Mouse (Mus musculus) hindbrain, embryonic 16.5 days (tissue): ENCODE measurements at regions not wholly inside any gene's neighbourhood (a gene's known extent, or its start where the extent isn't known, plus 50 kb on each side); places are given as distances from the start of the nearest gene placed in this dataset.

ENCODE experiments used
- ATAC-seq: fragments of 200-750 bp; cut with Nextera tagmentation; 2 replicates; pipeline ENCODE4 v1.8.0; 2017; ENCODE audit warnings: moderate TSS enrichment, moderate library complexity
- H3K27ac ChIP-seq: fragments of 300-500 bp; sonication (generic); 2 replicates; pipeline ENCODE4 v1.5.1; 2014; ENCODE audit warnings: low read depth, mild to moderate bottlenecking, control low read depth, low read length, moderate library complexity
- H3K27me3 ChIP-seq: fragments of 300-500 bp; sonication (generic); replicated peaks from 2 replicates; pipeline ENCODE4 v1.6.1; 2014; ENCODE audit warnings: low read length; ENCODE audit not compliant: control insufficient read depth, insufficient read depth
- H3K36me3 ChIP-seq: fragments of 300-500 bp; sonication (generic); 2 replicates; pipeline ENCODE4 v1.6.1; 2014; ENCODE audit warnings: mild to moderate bottlenecking, low read length, moderate library complexity, mixed read lengths; ENCODE audit not compliant: control insufficient read depth, insufficient read depth
- H3K4me1 ChIP-seq: fragments of 300-500 bp; sonication (generic); 2 replicates; pipeline ENCODE4 v1.6.1; 2014; ENCODE audit warnings: low read depth, low read length; ENCODE audit not compliant: control insufficient read depth, insufficient read depth
- H3K4me2 ChIP-seq: fragments of 300-500 bp; sonication (generic); 2 replicates; pipeline ENCODE4 v1.6.1; 2014; ENCODE audit warnings: mild to moderate bottlenecking, low read length, control low read depth, moderate library complexity
- H3K4me3 ChIP-seq: fragments of 300-500 bp; sonication (generic); 2 replicates; pipeline ENCODE4 v1.5.1; 2014; ENCODE audit warnings: mild to moderate bottlenecking, low read length, control low read depth, moderate library complexity
- H3K9ac ChIP-seq: fragments of 300-500 bp; sonication (generic); 2 replicates; pipeline ENCODE4 v1.6.1; 2014; ENCODE audit warnings: low read depth, mild to moderate bottlenecking, control low read depth, low read length, moderate library complexity
- H3K9me3 ChIP-seq: fragments of 300-500 bp; sonication (generic); 2 replicates; pipeline ENCODE4 v1.6.1; 2014; ENCODE audit warnings: mild to moderate bottlenecking, low read length, moderate library complexity; ENCODE audit not compliant: control insufficient read depth
- WGBS: fragments of 180-500 bp; shearing (Covaris S2); extraction: QIAGEN DNeasy Blood & Tissue Kit; methylation state at CpG from one replicate; pipeline ENCODE4 v1.1.7; 2014; 5-methylcytosine and 5-hydroxymethylcytosine counted together

- no peaks in the 10 kb centered on the region for H3K36me3 ChIP-seq
- 96% methylated on average over 1 of the region's 1 CpGs for WGBS
- no peaks in the 10 kb centered on the region for H3K9me3 ChIP-seq
- peaks cover 7% of the 10 kb centered on the region for H3K4me1 ChIP-seq
- no peak for ATAC-seq
- no peaks in the 10 kb centered on the region; the same call in 1 of the 2 replicates for H3K27me3 ChIP-seq
- no peak overlapping the region for H3K4me3 ChIP-seq
- no peak overlapping the region for H3K27ac ChIP-seq
- H3K9ac ChIP-seq, result no peak overlapping the region
- H3K4me2 ChIP-seq, result no peak overlapping the region
Observed at GRCm38 (mm10) chr3:34457821-34458220, 192.4 kb upstream of the Sox2 start.

GRCm38 (mm10) chr3:34456488-34457433 lies 193.4 kb upstream of the Sox2 start:
- no peaks in the 10 kb centered on the region for H3K36me3 ChIP-seq
- WGBS, result 45% methylated on average over 23 of the region's 23 CpGs
- peak; percentile 78 for ATAC-seq

GRCm38 (mm10) chr3:34454026-34454624 lies 196.1 kb upstream of the Sox2 start:
- no peak overlapping the region for H3K9ac ChIP-seq

More at GRCm38 (mm10) chr3:34456488-34457433, 193.4 kb upstream of the Sox2 start:
- no peaks in the 10 kb centered on the region for H3K9me3 ChIP-seq
- H3K27me3 ChIP-seq, result no peaks in the 10 kb centered on the region; the same call in 1 of the 2 replicates
- H3K4me2 ChIP-seq, result no peak overlapping the region; the same call in 1 of the 2 replicates
- peaks cover 7% of the 10 kb centered on the region for H3K4me1 ChIP-seq
- no peak overlapping the region; the same call in 1 of the 2 replicates for H3K9ac ChIP-seq
- H3K27ac ChIP-seq, result peak overlapping the region; percentile 29; the same call in 1 of the 2 replicates
- H3K4me3 ChIP-seq, result no peak overlapping the region

GRCm38 (mm10) chr3:34445354-34445753 lies 204.9 kb upstream of the Sox2 start:
- Histone ChIP-seq H3K27me3 (peaks cover 3% of the 10 kb centered on the region), H3K9me3 (no peaks in the 10 kb centered on the region), H3K4me1 (peaks cover 7% of the 10 kb centered on the region), H3K9ac (no peak overlapping the region), H3K4me3 (no peak overlapping the region), H3K4me2 (no peak overlapping the region), H3K27ac (peak overlapping the region; percentile 59), H3K36me3 (no peaks in the 10 kb centered on the region)
- 21% methylated on average over 7 of the region's 7 CpGs for WGBS
- peak; percentile 72 for ATAC-seq

More at GRCm38 (mm10) chr3:34454026-34454624, 196.1 kb upstream of the Sox2 start:
- Histone ChIP-seq H3K9me3 (no peaks in the 10 kb centered on the region), H3K27ac (no peak overlapping the region), H3K27me3 (no peaks in the 10 kb centered on the region), H3K4me1 (peaks cover 7% of the 10 kb centered on the region), H3K4me3 (no peak overlapping the region), H3K4me2 (no peak overlapping the region), H3K36me3 (no peaks in the 10 kb centered on the region)
- 95% methylated on average over 21 of the region's 24 CpGs for whole genome bisulfite sequencing
- no peak for ATAC-seq

- WGBS, result 43% methylated on average over 5 of the region's 5 CpGs
- Histone ChIP-seq H3K27ac (peak overlapping the region; percentile 58), H3K9ac (no peak overlapping the region), H3K4me3 (no peak overlapping the region), H3K27me3 (peaks cover 3% of the 10 kb centered on the region), H3K4me1 (peaks cover 7% of the 10 kb centered on the region), H3K36me3 (no peaks in the 10 kb centered on the region), H3K9me3 (no peaks in the 10 kb centered on the region), H3K4me2 (no peak overlapping the region)
- ATAC-seq, result no peak
Observed at GRCm38 (mm10) chr3:34444802-34445201, 205.4 kb upstream of the Sox2 start.

GRCm38 (mm10) chr3:34443731-34444628 lies 206.2 kb upstream of the Sox2 start:
- ATAC-seq, result peak; percentile 85
- Histone ChIP-seq H3K9ac (no peak overlapping the region), H3K27me3 (peaks cover 3% of the 10 kb centered on the region), H3K36me3 (no peaks in the 10 kb centered on the region), H3K9me3 (no peaks in the 10 kb centered on the region), H3K27ac (peak overlapping the region; percentile 64), H3K4me2 (peak overlapping the region; percentile 33), H3K4me3 (no peak overlapping the region), H3K4me1 (peaks cover 7% of the 10 kb centered on the region)
- WGBS, result 14% methylated on average over 28 of the region's 28 CpGs

- H3K4me3 ChIP-seq, result no peak overlapping the region
- no peak overlapping the region for H3K4me2 ChIP-seq
- H3K9ac ChIP-seq, result no peak overlapping the region
- H3K27me3 ChIP-seq, result peaks cover 3% of the 10 kb centered on the region
- no peaks in the 10 kb centered on the region for H3K9me3 ChIP-seq
- peaks cover 7% of the 10 kb centered on the region for H3K4me1 ChIP-seq
- 31% methylated on average over 5 of the region's 5 CpGs for WGBS
- no peak for ATAC-seq
- no peaks in the 10 kb centered on the region for H3K36me3 ChIP-seq
- H3K27ac ChIP-seq, result no peak overlapping the region; the same call in 1 of the 2 replicates
Observed at GRCm38 (mm10) chr3:34443307-34443706, 206.9 kb upstream of the Sox2 start.

GRCm38 (mm10) chr3:34441792-34442191 lies 208.4 kb upstream of the Sox2 start:
- peak; percentile 68 for ATAC-seq
- no peak overlapping the region for H3K4me2 ChIP-seq
- H3K27me3 ChIP-seq, result peaks cover 3% of the 10 kb centered on the region
- H3K9ac ChIP-seq, result no peak overlapping the region
- 42% methylated on average over 4 of the region's 4 CpGs for WGBS
- no peaks in the 10 kb centered on the region for H3K9me3 ChIP-seq
- no peak overlapping the region for H3K4me3 ChIP-seq
- peak overlapping the region; percentile 1; the same call in 1 of the 2 replicates for H3K27ac ChIP-seq
- H3K36me3 ChIP-seq, result no peaks in the 10 kb centered on the region
- peaks cover 7% of the 10 kb centered on the region for H3K4me1 ChIP-seq
